Mouse (Mus musculus): ENCODE data around the gene Gm9936.

GRCm38 (mm10) chr5:114816599-114816998 is 41.9 kb downstream of the Gm9936 start:
- TF ChIP-seq CTCF (IDR thresholded peaks at IDR 0.05) (no peak), POLR2A (IDR thresholded peaks at IDR 0.05; ENCODE audit: insufficient read depth, low read depth, low read length) (no peak)

All from heart, adult 2 months (tissue).